In genomic region chr14:57263943-57264342, GRCm38 (mm10) we compare ENCODE assay signal across 17 mouse cellular contexts.
"Had no signal": no experiment of that assay in that cellular context is flagged by ENCODE, and none has a peak within 500 bp of the region (broad histone marks: within the 10 kb centered on the region; RNA-seq: fewer than 3 reads in every experiment).

No protein-coding gene starts in this region.

- H3K9me3 ChIP-seq: liver, embryonic 13.5 days; midbrain, embryonic 12.5 days; midbrain, embryonic 15.5 days; neural tube, embryonic 12.5 days; neural tube, embryonic 15.5 days had no signal

- DNase-seq: kidney, adult 2 months; kidney, postnatal 10 days; kidney, postnatal 36 days; layer of hippocampus, postnatal 36 days; liver, embryonic 13.5 days; lung, adult 2 months; lung, postnatal 14 days; right cerebral cortex, adult 18-20 months; right cerebral cortex, postnatal 14 days; right cerebral cortex, postnatal 4 days; thymus, adult 18-20 months; thymus, postnatal 4 days had no signal

- H3K27ac ChIP-seq: left cerebral cortex, adult 2 months; liver, embryonic 13.5 days; midbrain, embryonic 12.5 days; midbrain, embryonic 15.5 days; neural tube, embryonic 12.5 days; neural tube, embryonic 15.5 days had no signal

- H3K36me3 ChIP-seq: liver, embryonic 13.5 days; midbrain, embryonic 12.5 days; midbrain, embryonic 15.5 days; neural tube, embryonic 12.5 days; neural tube, embryonic 15.5 days had no signal

- ATAC-seq: midbrain, embryonic 15.5 days had no signal

- H3K4me1 ChIP-seq: liver, embryonic 13.5 days; midbrain, embryonic 12.5 days; midbrain, embryonic 15.5 days; neural tube, embryonic 12.5 days; neural tube, embryonic 15.5 days had no signal

- H3K27me3 ChIP-seq: liver, embryonic 13.5 days; midbrain, embryonic 12.5 days; midbrain, embryonic 15.5 days; neural tube, embryonic 12.5 days; neural tube, embryonic 15.5 days had no signal

- H3K4me2 ChIP-seq: liver, embryonic 13.5 days; midbrain, embryonic 12.5 days; midbrain, embryonic 15.5 days; neural tube, embryonic 12.5 days; neural tube, embryonic 15.5 days had no signal

- H3K9ac ChIP-seq: liver, embryonic 13.5 days; midbrain, embryonic 12.5 days; midbrain, embryonic 15.5 days; neural tube, embryonic 12.5 days; neural tube, embryonic 15.5 days had no signal

- H3K4me3 ChIP-seq: left cerebral cortex, adult 2 months; liver, embryonic 13.5 days; midbrain, embryonic 12.5 days; midbrain, embryonic 15.5 days; neural tube, embryonic 12.5 days; neural tube, embryonic 15.5 days had no signal
